Mouse (Mus musculus) intestine, embryonic 14.5 days (tissue): Measurements from ENCODE around the gene Fndc4. TPM values are rescaled to one million over a fixed set of nuclear protein-coding genes. Genes with fewer than 3 reads are reported as not detected.

Experiments
- ATAC-seq: fragments of 200-750 bp; cut with Nextera tagmentation; replicated peaks from 2 replicates; pipeline ENCODE4 v1.8.0; 2017; ENCODE audit warnings: low read depth, moderate number of reproducible peaks, moderate TSS enrichment, moderate library complexity; ENCODE audit not compliant: low FRiP score, low TSS enrichment
- DNase-seq: peaks from one replicate; pipeline ENCODE4 v3.0.0-alpha.2; 2018; ENCODE audit warnings: low spot score
- H3K27ac ChIP-seq: fragments of 300-500 bp; sonication (generic); 2 replicates; pipeline ENCODE4 v1.5.1; 2014; ENCODE audit warnings: low read depth, mild to moderate bottlenecking, control low read depth
- H3K27me3 ChIP-seq: fragments of 300-500 bp; sonication (generic); replicated peaks from 2 replicates; pipeline ENCODE4 v1.6.1; 2014; ENCODE audit warnings: low read length, control low read depth; ENCODE audit not compliant: control insufficient read depth, insufficient read depth
- H3K36me3 ChIP-seq: fragments of 300-500 bp; sonication (generic); 2 replicates; pipeline ENCODE4 v1.6.1; 2014; ENCODE audit warnings: low read length, control low read depth; ENCODE audit not compliant: control insufficient read depth, insufficient read depth
- H3K4me1 ChIP-seq: fragments of 300-500 bp; sonication (generic); replicated peaks from 2 replicates; pipeline ENCODE4 v1.6.1; 2014; ENCODE audit warnings: low read length, control low read depth, mixed read lengths; ENCODE audit not compliant: control insufficient read depth, insufficient read depth
- H3K4me2 ChIP-seq: fragments of 300-500 bp; sonication (generic); 2 replicates; pipeline ENCODE4 v1.6.1; 2014; ENCODE audit warnings: low read length
- H3K4me3 ChIP-seq: fragments of 300-500 bp; sonication (generic); 2 replicates; pipeline ENCODE4 v1.5.1; 2014; ENCODE audit warnings: low read depth, low read length, control low read depth, mixed read lengths
- H3K9ac ChIP-seq: fragments of 300-500 bp; sonication (generic); 2 replicates; pipeline ENCODE4 v1.6.1; 2014; ENCODE audit warnings: mild to moderate bottlenecking, low read length
- H3K9me3 ChIP-seq: fragments of 300-500 bp; sonication (generic); 2 replicates; pipeline ENCODE4 v1.6.1; 2016; ENCODE audit warnings: low read length, control low read depth; ENCODE audit not compliant: control insufficient read depth
- WGBS: fragments of 180-500 bp; shearing (Covaris S2); extraction: QIAGEN DNeasy Blood & Tissue Kit; methylation state at CpG from one replicate; pipeline ENCODE4 v1.1.7; 2014; 5-methylcytosine and 5-hydroxymethylcytosine counted together
- polyA plus RNA-seq: library from polyadenylated mRNA; unstranded; fragments of >200 nt; fragmentation: Nextera tagmentation; extraction: Ambion mirVana; gene quantifications from 2 replicates; pipeline ENCODE4 v1.2.1, GENCODE M21; 2014

Fndc4 gene
- polyA plus RNA-seq, 1 experiment from 2014 or later: 39.9 TPM

- H3K4me2 ChIP-seq: no peak overlapping the region
- no peak overlapping the region for H3K4me3 ChIP-seq
- no peak overlapping the region for H3K27ac ChIP-seq
- no peak overlapping the region for H3K9ac ChIP-seq
- no peaks in the 10 kb centered on the region for H3K27me3 ChIP-seq
- no peaks in the 10 kb centered on the region for H3K9me3 ChIP-seq
- peaks cover 17% of the 10 kb centered on the region for H3K36me3 ChIP-seq
- ATAC-seq: no peak
- WGBS: 71% methylated on average over 3 of the region's 3 CpGs
- no peak for DNase-seq
- peaks cover 9% of the 10 kb centered on the region for H3K4me1 ChIP-seq
Measured at GRCm38 (mm10) chr5:31297981-31298380, 2.1 kb upstream of the Fndc4 start.

- peaks cover 25% of the 10 kb centered on the region for H3K36me3 ChIP-seq
- 66% methylated on average over 13 of the region's 13 CpGs for WGBS
- H3K27ac ChIP-seq: no peak within 1 kb of the TSS
- H3K9ac ChIP-seq: no peak within 1 kb of the TSS; the same call in 1 of the 2 replicates
- no peak for DNase-seq
- H3K27me3 ChIP-seq: no peaks in the 10 kb centered on the region
- peaks cover 9% of the 10 kb centered on the region for H3K4me1 ChIP-seq
- ATAC-seq: no peak
- H3K4me3 ChIP-seq: no peak within 1 kb of the TSS
- no peaks in the 10 kb centered on the region for H3K9me3 ChIP-seq
- peak within 1 kb of the TSS; percentile 91 for H3K4me2 ChIP-seq
Measured at GRCm38 (mm10) chr5:31297047-31297757, 1.3 kb upstream of the Fndc4 start, which contains the start of gene Gckr. Gckr (plus strand) TSS chr5:31297443.

GRCm38 (mm10) chr5:31294964-31295605 lies 795 bp downstream of the Fndc4 start:
- ATAC-seq: peak; percentile 46; the same call in 1 of the 2 replicates

GRCm38 (mm10) chr5:31291361-31291688 lies 4.6 kb downstream of the Fndc4 start:
- Histone ChIP-seq H3K36me3 (peaks cover 28% of the 10 kb centered on the region), H3K4me2 (peak overlapping the region; percentile 86), H3K9me3 (no peaks in the 10 kb centered on the region), H3K9ac (peak overlapping the region; percentile 50), H3K4me1 (peaks cover 18% of the 10 kb centered on the region), H3K27ac (peak overlapping the region; percentile 87), H3K27me3 (no peaks in the 10 kb centered on the region), H3K4me3 (peak overlapping the region; percentile 66)
- DNase-seq (no peak), ATAC-seq (no peak)
- WGBS: 4% methylated on average over 9 of the region's 9 CpGs

More at GRCm38 (mm10) chr5:31294964-31295605, 795 bp downstream of the Fndc4 start:
- 5% methylated on average over 25 of the region's 29 CpGs for WGBS
- H3K4me2 ChIP-seq: peak overlapping the region; percentile 91
- 0 out of 2 replicates have a peak overlapping the region, but pooled peaks have one; percentile 33 for H3K27ac ChIP-seq
- DNase-seq: peak; percentile 64
- H3K9ac ChIP-seq: peak overlapping the region; percentile 84
- peak overlapping the region; percentile 90 for H3K4me3 ChIP-seq
- H3K36me3 ChIP-seq: peaks cover 25% of the 10 kb centered on the region
- no peaks in the 10 kb centered on the region for H3K9me3 ChIP-seq
- H3K4me1 ChIP-seq: peaks cover 14% of the 10 kb centered on the region
- no peaks in the 10 kb centered on the region for H3K27me3 ChIP-seq

- H3K4me1 ChIP-seq: peaks cover 18% of the 10 kb centered on the region
- H3K36me3 ChIP-seq: peaks cover 34% of the 10 kb centered on the region
- H3K9ac ChIP-seq: peak within 1 kb of the TSS; percentile 58
- peak within 1 kb of the TSS; percentile 66 for H3K4me3 ChIP-seq
- peak within 1 kb of the TSS; percentile 87 for H3K27ac ChIP-seq
- no peaks in the 10 kb centered on the region for H3K9me3 ChIP-seq
- ATAC-seq (peak; percentile 90), DNase-seq (peak; percentile 94)
- WGBS: 2% methylated on average over 45 of the region's 45 CpGs
- peak within 1 kb of the TSS; percentile 86 for H3K4me2 ChIP-seq
- H3K27me3 ChIP-seq: no peaks in the 10 kb centered on the region
Measured at GRCm38 (mm10) chr5:31290521-31291360, 5.1 kb downstream of the Fndc4 start, which contains the start of gene Ift172. Ift172 (minus strand) TSS chr5:31291116.

- whole genome bisulfite sequencing: 71% methylated on average over 3 of the region's 3 CpGs
- no peak overlapping the region for H3K4me3 ChIP-seq
- no peak for ATAC-seq
- H3K36me3 ChIP-seq: peaks cover 44% of the 10 kb centered on the region
- DNase-seq: no peak
- H3K27ac ChIP-seq: no peak overlapping the region
- peaks cover 13% of the 10 kb centered on the region for H3K4me1 ChIP-seq
- H3K9me3 ChIP-seq: no peaks in the 10 kb centered on the region
- H3K27me3 ChIP-seq: no peaks in the 10 kb centered on the region
- peak overlapping the region; percentile 86 for H3K4me2 ChIP-seq
- peak overlapping the region; percentile 58; the same call in 1 of the 2 replicates for H3K9ac ChIP-seq
Measured at GRCm38 (mm10) chr5:31289626-31290230, 6.2 kb downstream of the Fndc4 start.

GRCm38 (mm10) chr5:31288655-31289054 lies 7.2 kb downstream of the Fndc4 start:
- Histone ChIP-seq H3K27me3 (no peaks in the 10 kb centered on the region), H3K9me3 (no peaks in the 10 kb centered on the region), H3K36me3 (peaks cover 44% of the 10 kb centered on the region), H3K27ac (no peak overlapping the region), H3K4me2 (no peak overlapping the region), H3K9ac (no peak overlapping the region), H3K4me3 (no peak overlapping the region), H3K4me1 (peaks cover 9% of the 10 kb centered on the region)
- no peak for DNase-seq
- 85% methylated on average over 3 of the region's 3 CpGs for WGBS
- ATAC-seq: no peak

- 76% methylated on average over 4 of the region's 4 CpGs for WGBS
- ATAC-seq (no peak), DNase-seq (no peak)
- Histone ChIP-seq H3K9me3 (no peaks in the 10 kb centered on the region), H3K4me1 (peaks cover 9% of the 10 kb centered on the region), H3K27ac (no peak overlapping the region), H3K4me2 (no peak overlapping the region), H3K27me3 (no peaks in the 10 kb centered on the region), H3K9ac (no peak overlapping the region), H3K36me3 (peaks cover 44% of the 10 kb centered on the region), H3K4me3 (no peak overlapping the region)
Measured at GRCm38 (mm10) chr5:31288225-31288624, 7.7 kb downstream of the Fndc4 start.
